Mouse (Mus musculus) gonadal fat pad, adult 2 months (tissue): ENCODE results near the gene Vps35l. TPM values are rescaled to one million over a fixed set of nuclear protein-coding genes. Genes with fewer than 3 reads are reported as not detected.

Experiments used
- DNase-seq: peaks from one replicate; pipeline ENCODE4 v3.0.0-alpha.2; 2012; ENCODE audit warnings: low read depth
- polyA plus RNA-seq: library from polyadenylated mRNA; depleted of rRNA; stranded (reverse); fragments of >200 nt; gene quantifications from 2 replicates; pipeline ENCODE4 v1.2.3, GENCODE M21; 2012

Vps35l gene
- polyA plus RNA-seq, 1 experiment, result 53.7 TPM

- no peak for DNase-seq
Measured at GRCm38 (mm10) chr7:118733225-118733624, 6.8 kb upstream of the Vps35l start.

GRCm38 (mm10) chr7:118738730-118739129, 1.3 kb upstream of the Vps35l start:
- DNase-seq, result no peak

GRCm38 (mm10) chr7:118740532-118741338, 709 bp downstream of the Vps35l start:
- peak; percentile 82 for DNase-seq

- DNase-seq, result no peak
Measured at GRCm38 (mm10) chr7:118742278-118742677, 2.3 kb downstream of the Vps35l start.

- DNase-seq, result no peak
Measured at GRCm38 (mm10) chr7:118744766-118745165, 4.7 kb downstream of the Vps35l start.

- no peak for DNase-seq
Measured at GRCm38 (mm10) chr7:118747891-118748672, 8.1 kb downstream of the Vps35l start.

- DNase-seq, result no peak
Measured at GRCm38 (mm10) chr7:118749706-118750105, 9.7 kb downstream of the Vps35l start.

GRCm38 (mm10) chr7:118751625-118752024, 11.6 kb downstream of the Vps35l start:
- DNase-seq, result no peak

GRCm38 (mm10) chr7:118755756-118756155, 15.7 kb downstream of the Vps35l start:
- DNase-seq, result no peak

- no peak for DNase-seq
Measured at GRCm38 (mm10) chr7:118756490-118757265, 16.7 kb downstream of the Vps35l start.

- no peak for DNase-seq
Measured at GRCm38 (mm10) chr7:118758369-118758768, 18.3 kb downstream of the Vps35l start.

GRCm38 (mm10) chr7:118759372-118759771, 19.3 kb downstream of the Vps35l start:
- DNase-seq, result no peak

GRCm38 (mm10) chr7:118763939-118764338, 23.9 kb downstream of the Vps35l start:
- DNase-seq, result no peak

- DNase-seq, result no peak
Measured at GRCm38 (mm10) chr7:118764725-118765124, 24.7 kb downstream of the Vps35l start.

GRCm38 (mm10) chr7:118765604-118766003, 25.6 kb downstream of the Vps35l start:
- DNase-seq, result no peak

- DNase-seq, result no peak
Measured at GRCm38 (mm10) chr7:118766119-118766833, 26.2 kb downstream of the Vps35l start.

- no peak for DNase-seq
Measured at GRCm38 (mm10) chr7:118766834-118767224, 26.8 kb downstream of the Vps35l start.

- DNase-seq, result no peak
Measured at GRCm38 (mm10) chr7:118769208-118769607, 29.2 kb downstream of the Vps35l start.

GRCm38 (mm10) chr7:118769655-118770054, 29.6 kb downstream of the Vps35l start:
- no peak for DNase-seq

GRCm38 (mm10) chr7:118773027-118773426, 33.0 kb downstream of the Vps35l start:
- no peak for DNase-seq

- no peak for DNase-seq
Measured at GRCm38 (mm10) chr7:118775991-118776390, 36.0 kb downstream of the Vps35l start.
